Mouse (Mus musculus): Measurements from ENCODE around the gene Wdr38. TPM values are rescaled to one million over a fixed set of nuclear protein-coding genes. Genes with fewer than 3 reads are reported as not detected.

Wdr38 gene
- 0.16 and 0.23 TPM in 2 replicates for total RNA-seq (2023)

GRCm38 (mm10) chr2:38997386-38998374, at the start of gene Wdr38:
TSS of gene Wdr38 (plus strand) at chr2:38997476.

GRCm38 (mm10) chr2:39004880-39005435, 7.7 kb downstream of the Wdr38 start, which contains the start of gene Arpc5l:
TSS of gene Arpc5l (plus strand) at chr2:39005348.

GRCm38 (mm10) chr2:39005574-39006079, 8.4 kb downstream of the Wdr38 start, which contains the start of gene Rpl35:
TSS of gene Rpl35 (minus strand) at chr2:39005624.

Other genes with a start within 250 kb of the Wdr38 start
- 1.3 and 1.5 TPM in 2 replicates for gene Nr6a1, start 69.8 kb upstream of the Wdr38 start, total RNA-seq (2023)
- gene Olfml2a, start 65.5 kb upstream of the Wdr38 start, total RNA-seq (2023): 0.13 TPM in 1 of 2 replicates, not detected in the other
- gene Arpc5l, start 7.9 kb downstream of the Wdr38 start, total RNA-seq (2023): 22.4 and 26.0 TPM in 2 replicates
- 200 and 253 TPM in 2 replicates for gene Rpl35, start 8.1 kb downstream of the Wdr38 start, total RNA-seq (2023)
- 13.6 and 17.8 TPM in 2 replicates for gene Golga1, start 68.1 kb downstream of the Wdr38 start, total RNA-seq (2023)
- 6.4 and 12.9 TPM in 2 replicates for gene Scai, start 193.3 kb downstream of the Wdr38 start, total RNA-seq (2023)
- gene Ppp6c, start 229.0 kb downstream of the Wdr38 start, total RNA-seq (2023): 66.2 and 71.4 TPM in 2 replicates

All from neutrophil, adult 65 days (primary cell).